Mouse (Mus musculus) cerebellum, postnatal 36 days (tissue): Measurements from ENCODE around the gene Uhrf2.

ENCODE experiments used
- DNase-seq, 2 experiments: peaks; one replicate each; pipeline ENCODE4 v3.0.0; 2021 to 2022; ENCODE audit warnings: mixed read lengths in 2 of 2

Gene Uhrf2

GRCm38 (mm10) chr19:30125670-30126059 lies 95.4 kb downstream of the Uhrf2 start:
- no peak for DNase-seq

GRCm38 (mm10) chr19:30128177-30128576 lies 97.9 kb downstream of the Uhrf2 start:
- no peak for DNase-seq

GRCm38 (mm10) chr19:30136308-30136707 lies 106.0 kb downstream of the Uhrf2 start:
- no peak for DNase-seq
